Mouse (Mus musculus) brown adipose tissue, adult 24 weeks (tissue): ENCODE measurements around the gene Cfi. TPM values are rescaled to one million over a fixed set of nuclear protein-coding genes. Genes with fewer than 3 reads are reported as not detected.

Experiments
- polyA plus RNA-seq: library from polyadenylated mRNA; stranded (reverse); fragments of >200 nt; gene quantifications from 2 replicates; pipeline ENCODE4 v1.2.4, GENCODE M21; 2012; ENCODE audit not compliant: missing spikeins, insufficient read depth, insufficient read length

Cfi gene
- polyA plus RNA-seq, 1 experiment: not detected

Other genes with a start within 250 kb of the Cfi start
- 0.83 and 1.4 TPM in 2 replicates for gene Egf, start 80.6 kb upstream of the Cfi start, polyA plus RNA-seq
- gene Lrit3, start 31.9 kb upstream of the Cfi start, polyA plus RNA-seq: not detected in 2 replicates
- not detected in 2 replicates for gene Rrh, start 13.3 kb upstream of the Cfi start, polyA plus RNA-seq
- gene Gar1, start 4.5 kb upstream of the Cfi start, polyA plus RNA-seq: 15.3 and 17.7 TPM in 2 replicates
- gene Pla2g12a, start 42.7 kb downstream of the Cfi start, polyA plus RNA-seq: 62.0 and 68.4 TPM in 2 replicates
- 16.9 and 21.3 TPM in 2 replicates for gene Casp6, start 65.5 kb downstream of the Cfi start, polyA plus RNA-seq
- 1.1 and 3.3 TPM in 2 replicates for gene Mcub, start 134.3 kb downstream of the Cfi start, polyA plus RNA-seq
- gene Sec24b, start 225.7 kb downstream of the Cfi start, polyA plus RNA-seq: 19.7 and 23.6 TPM in 2 replicates